Mouse (Mus musculus): Measurements from ENCODE around the gene Apeh.

- TF ChIP-seq CTCF (IDR thresholded peaks at IDR 0.05; ENCODE audit: low read depth, low read length) (no peak), POLR2AphosphoS5 (IDR thresholded peaks at IDR 0.05; ENCODE audit: insufficient replicate concordance, low read depth, low read length) (no peak), TAL1 (conservative IDR thresholded peaks at IDR 0.05; ENCODE audit: low read depth, low read length) (no peak), GATA1 (IDR thresholded peaks at IDR 0.05; ENCODE audit: borderline replicate concordance, low read length) (no peak)
Measured at GRCm38 (mm10) chr9:108055061-108055460, 39.3 kb downstream of the Apeh start.

All from G1E (cell line).